Mouse (Mus musculus): ENCODE data around the gene Sytl2. TPM values are rescaled to one million over a fixed set of nuclear protein-coding genes. Genes with fewer than 3 reads are reported as not detected.

Sytl2 gene
- polyA plus RNA-seq, 1 experiment: 21.2 TPM

GRCm38 (mm10) chr7:90442518-90443080 is 140.5 kb downstream of the Sytl2 start, which contains the start of gene Crebzf:
Gene Crebzf (plus strand): TSS chr7:90442729.
- H3K4me2 ChIP-seq (ENCODE audit: low read depth): peak within 1 kb of the TSS; percentile 98
- no peaks in the 10 kb centered on the region for H3K27me3 ChIP-seq (ENCODE audit: control insufficient read depth, insufficient read depth, insufficient read length)
- peaks cover 19% of the 10 kb centered on the region for H3K36me3 ChIP-seq (ENCODE audit: control insufficient read depth, insufficient read depth)
- peak within 1 kb of the TSS; percentile 81 for H3K4me3 ChIP-seq
- peaks cover 38% of the 10 kb centered on the region for H3K79me2 ChIP-seq (ENCODE audit: control insufficient read depth, insufficient read depth)
- TF ChIP-seq TCF12 (IDR thresholded peaks at IDR 0.05; ENCODE audit: insufficient read depth, poor library complexity, severe bottlenecking): no peak
- TF ChIP-seq USF1 (IDR thresholded peaks at IDR 0.05; ENCODE audit: low read depth): no peak
- TF ChIP-seq E2F4 (IDR thresholded peaks at IDR 0.05; ENCODE audit: insufficient read depth): peak; percentile 42
- TF ChIP-seq MAX (IDR thresholded peaks at IDR 0.05; ENCODE audit: low read depth): no peak
- TF ChIP-seq TCF3 (IDR thresholded peaks at IDR 0.05; ENCODE audit: insufficient read length, low read depth): no peak
- no peak for TF ChIP-seq REST (IDR thresholded peaks at IDR 0.05; ENCODE audit: insufficient read depth, insufficient read length)
- TF ChIP-seq MYOG (IDR thresholded peaks at IDR 0.05; ENCODE audit: control insufficient read depth in 1 of 3, insufficient read depth in 1 of 3, insufficient read length in 2 of 3, low read depth in 2 of 3): peak in 1 of 3 experiments; percentile 7
- TF ChIP-seq POLR2A (IDR thresholded peaks at IDR 0.05; ENCODE audit: insufficient read length, low read depth): peak; percentile 84
- peak; percentile 84 for TF ChIP-seq POLR2AphosphoS2 (IDR thresholded peaks at IDR 0.05; ENCODE audit: insufficient read length, low read depth)
- no peak for TF ChIP-seq CEBPB (IDR thresholded peaks at IDR 0.05; ENCODE audit: insufficient read depth, poor library complexity, severe bottlenecking)
- no peak for TF ChIP-seq MYOD1 (IDR thresholded peaks at IDR 0.05; ENCODE audit: control insufficient read depth in 1 of 3, insufficient read length in 2 of 3, low read depth in 2 of 3)
- no peak for TF ChIP-seq SRF (IDR thresholded peaks at IDR 0.05; ENCODE audit: control insufficient read depth, insufficient read length, low read depth)
- peak within 1 kb of the TSS; percentile 98 for H3ac ChIP-seq (ENCODE audit: control insufficient read depth, insufficient read length)

- H3K79me2 ChIP-seq (ENCODE audit: control insufficient read depth, insufficient read depth): peaks cover 46% of the 10 kb centered on the region
- H3K36me3 ChIP-seq (ENCODE audit: control insufficient read depth, insufficient read depth): peaks cover 27% of the 10 kb centered on the region
- H3K4me2 ChIP-seq (ENCODE audit: low read depth): peak overlapping the region; percentile 91
- H3ac ChIP-seq (ENCODE audit: control insufficient read depth, insufficient read length): peak overlapping the region; percentile 98
- no peaks in the 10 kb centered on the region for H3K27me3 ChIP-seq (ENCODE audit: control insufficient read depth, insufficient read depth, insufficient read length)
- TF ChIP-seq MYOD1 (IDR thresholded peaks at IDR 0.05; ENCODE audit: control insufficient read depth in 1 of 3, insufficient read length in 2 of 3, low read depth in 2 of 3): no peak
- no peak for TF ChIP-seq USF1 (IDR thresholded peaks at IDR 0.05; ENCODE audit: low read depth)
- peak; percentile 62 for TF ChIP-seq POLR2AphosphoS2 (IDR thresholded peaks at IDR 0.05; ENCODE audit: insufficient read length, low read depth)
- no peak for TF ChIP-seq REST (IDR thresholded peaks at IDR 0.05; ENCODE audit: insufficient read depth, insufficient read length)
- TF ChIP-seq SRF (IDR thresholded peaks at IDR 0.05; ENCODE audit: control insufficient read depth, insufficient read length, low read depth): no peak
- no peak for TF ChIP-seq TCF3 (IDR thresholded peaks at IDR 0.05; ENCODE audit: insufficient read length, low read depth)
- TF ChIP-seq MAX (IDR thresholded peaks at IDR 0.05; ENCODE audit: low read depth): no peak
- TF ChIP-seq POLR2A (IDR thresholded peaks at IDR 0.05; ENCODE audit: insufficient read length, low read depth): peak; percentile 33
- TF ChIP-seq MYOG (IDR thresholded peaks at IDR 0.05; ENCODE audit: control insufficient read depth in 1 of 3, insufficient read depth in 1 of 3, insufficient read length in 2 of 3, low read depth in 2 of 3): no peak
- TF ChIP-seq CEBPB (IDR thresholded peaks at IDR 0.05; ENCODE audit: insufficient read depth, poor library complexity, severe bottlenecking): no peak
- no peak for TF ChIP-seq TCF12 (IDR thresholded peaks at IDR 0.05; ENCODE audit: insufficient read depth, poor library complexity, severe bottlenecking)
- no peak for TF ChIP-seq E2F4 (IDR thresholded peaks at IDR 0.05; ENCODE audit: insufficient read depth)
- H3K4me3 ChIP-seq: peak overlapping the region; percentile 81
Observed at GRCm38 (mm10) chr7:90443101-90444091, 141.3 kb downstream of the Sytl2 start.

- H3K4me3 ChIP-seq: peak overlapping the region; percentile 81
- H3K4me2 ChIP-seq (ENCODE audit: low read depth): peak overlapping the region; percentile 91
- no peaks in the 10 kb centered on the region for H3K27me3 ChIP-seq (ENCODE audit: control insufficient read depth, insufficient read depth, insufficient read length)
- H3K36me3 ChIP-seq (ENCODE audit: control insufficient read depth, insufficient read depth): peaks cover 35% of the 10 kb centered on the region
- TF ChIP-seq USF1 (IDR thresholded peaks at IDR 0.05; ENCODE audit: low read depth) (no peak), POLR2A (IDR thresholded peaks at IDR 0.05; ENCODE audit: insufficient read length, low read depth) (no peak), MYOG (IDR thresholded peaks at IDR 0.05; ENCODE audit: control insufficient read depth in 1 of 3, insufficient read depth in 1 of 3, insufficient read length in 2 of 3, low read depth in 2 of 3) (no peak), POLR2AphosphoS2 (IDR thresholded peaks at IDR 0.05; ENCODE audit: insufficient read length, low read depth) (no peak), CEBPB (IDR thresholded peaks at IDR 0.05; ENCODE audit: insufficient read depth, poor library complexity, severe bottlenecking) (no peak), E2F4 (IDR thresholded peaks at IDR 0.05; ENCODE audit: insufficient read depth) (no peak), TCF12 (IDR thresholded peaks at IDR 0.05; ENCODE audit: insufficient read depth, poor library complexity, severe bottlenecking) (no peak), TCF3 (IDR thresholded peaks at IDR 0.05; ENCODE audit: insufficient read length, low read depth) (no peak), REST (IDR thresholded peaks at IDR 0.05; ENCODE audit: insufficient read depth, insufficient read length) (no peak), SRF (IDR thresholded peaks at IDR 0.05; ENCODE audit: control insufficient read depth, insufficient read length, low read depth) (no peak), MYOD1 (IDR thresholded peaks at IDR 0.05; ENCODE audit: control insufficient read depth in 1 of 3, insufficient read length in 2 of 3, low read depth in 2 of 3) (no peak), MAX (IDR thresholded peaks at IDR 0.05; ENCODE audit: low read depth) (no peak)
- H3K79me2 ChIP-seq (ENCODE audit: control insufficient read depth, insufficient read depth): peaks cover 53% of the 10 kb centered on the region
- peak overlapping the region; percentile 98 for H3ac ChIP-seq (ENCODE audit: control insufficient read depth, insufficient read length)
Observed at GRCm38 (mm10) chr7:90444206-90444605, 142.2 kb downstream of the Sytl2 start.

All from myocyte (in vitro differentiated cells).